Mouse (Mus musculus): ENCODE measurements at regions not wholly inside any gene's neighbourhood (a gene's known extent, or its start where the extent isn't known, plus 50 kb on each side); places are given as distances from the start of the nearest gene placed in this dataset.

DNA sequence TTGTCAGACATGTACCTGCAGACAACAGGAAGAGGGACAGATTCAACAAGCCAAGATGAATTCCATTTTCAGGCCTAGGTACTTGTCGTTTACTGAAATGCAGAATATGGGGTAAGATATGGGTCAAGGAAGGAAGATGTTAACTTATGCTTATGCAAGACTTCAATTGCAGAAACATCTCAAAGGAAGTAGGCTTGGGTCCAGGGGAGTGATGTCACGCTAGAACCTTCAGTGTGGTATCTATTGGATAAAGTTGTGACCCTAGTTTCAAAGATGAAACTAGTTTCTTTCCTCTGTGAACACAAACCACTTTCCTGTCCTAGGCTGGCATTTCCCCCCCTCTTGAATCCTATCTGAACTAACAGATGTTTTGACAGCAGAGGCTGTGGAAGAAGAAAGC is 50.5 kb upstream of the Rbpj start:
- TF ChIP-seq CTCF (IDR thresholded peaks at IDR 0.05; ENCODE audit: low read depth) = no peak
- no peak for TF ChIP-seq EP300 (IDR thresholded peaks at IDR 0.05; ENCODE audit: low read depth)
